Mouse (Mus musculus): Measurements from ENCODE around the gene Olfr1356. TPM values are rescaled to one million over a fixed set of nuclear protein-coding genes. Genes with fewer than 3 reads are reported as not detected.
"Not testable (repeated sequence)": the region's sequence is repeated elsewhere in the genome, so short reads cannot be mapped to it uniquely, and the experiment has no call there.

The Olfr1356 gene
- not detected in 2 replicates for polyA plus RNA-seq (2015; fragmentation: Nextera tagmentation; extraction: Ambion mirVana)

DNA sequence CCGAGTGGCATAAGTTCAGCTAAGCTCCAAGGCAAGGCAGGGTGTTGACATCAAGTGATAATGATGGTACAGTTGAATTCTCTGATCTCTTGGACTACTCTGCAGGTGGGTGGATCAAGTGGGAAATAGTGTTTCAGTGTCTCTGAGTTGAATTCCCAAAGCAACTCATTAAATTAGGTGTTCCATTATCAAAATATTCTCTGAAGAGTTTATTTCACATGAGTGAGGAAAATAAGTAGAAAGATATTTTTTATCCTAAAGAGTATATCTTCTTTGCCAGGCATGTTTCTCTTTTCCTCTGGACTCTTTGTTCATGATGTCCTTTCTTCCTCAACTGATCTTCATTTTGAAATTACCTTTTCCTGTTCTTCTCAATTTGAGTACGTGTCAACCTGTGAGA lies at the start of gene Olfr1356:
Gene Olfr1356 (minus strand): TSS at position 101 of the 400 bp plus-strand sequence.
- ATAC-seq (ENCODE audit: low read depth), result no peak

DNA sequence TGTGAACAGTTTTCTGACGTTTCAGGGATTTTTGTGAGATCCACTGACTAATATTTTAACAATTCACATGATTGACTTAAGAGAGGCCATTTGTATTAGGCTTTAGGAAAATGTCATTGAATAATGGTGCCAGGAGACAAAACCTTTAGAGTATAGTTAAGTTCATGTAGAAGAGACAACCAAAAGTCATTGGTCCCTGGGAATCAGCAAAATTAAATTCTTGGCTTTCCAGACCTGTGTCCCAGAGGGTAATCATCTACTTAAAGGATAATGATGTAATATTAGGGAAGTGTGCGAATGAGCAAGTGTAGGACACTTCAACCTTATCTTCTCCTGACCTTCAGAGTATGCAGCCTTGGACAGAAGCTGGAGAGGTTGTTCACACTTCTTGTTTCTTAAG lies 23.3 kb upstream of the Olfr1356 start, which contains the start of gene Olfr1355:
Gene Olfr1355 (plus strand): TSS at position 301 of the 400 bp plus-strand sequence.
- no peak for ATAC-seq (ENCODE audit: low read depth)
- WGBS (ENCODE audit: insufficient replicate concordance), result 37% methylated on average over 2 of the region's 2 CpGs
- Histone ChIP-seq H3K9ac (ENCODE audit: low read depth, low read length) (no peak within 1 kb of the TSS), H3K4me2 (ENCODE audit: low read depth, low read length) (no peak within 1 kb of the TSS), H3K4me3 (ENCODE audit: low read depth, low read length) (no peak within 1 kb of the TSS), H3K36me3 (ENCODE audit: control insufficient read depth, insufficient read depth) (no peaks in the 10 kb centered on the region), H3K9me3 (replicated peaks; ENCODE audit: control insufficient read depth, low read length) (no peaks in the 10 kb centered on the region), H3K27me3 (ENCODE audit: control insufficient read depth, insufficient read depth, low read depth, low read length) (no peaks in the 10 kb centered on the region), H3K4me1 (ENCODE audit: control insufficient read depth, low read depth, low read length) (no peaks in the 10 kb centered on the region), H3K27ac (ENCODE audit: low read length) (no peak within 1 kb of the TSS)

More for the DNA sequence above, at the start of gene Olfr1356:
- no peak within 1 kb of the TSS for H3K9ac ChIP-seq (ENCODE audit: low read depth, low read length)
- no peaks in the 10 kb centered on the region for H3K4me1 ChIP-seq (ENCODE audit: control insufficient read depth, low read depth, low read length)
- no peak within 1 kb of the TSS for H3K27ac ChIP-seq (ENCODE audit: low read length)
- H3K4me2 ChIP-seq (ENCODE audit: low read depth, low read length), result no peak within 1 kb of the TSS
- no peak within 1 kb of the TSS for H3K4me3 ChIP-seq (ENCODE audit: low read depth, low read length)
- H3K9me3 ChIP-seq (replicated peaks; ENCODE audit: control insufficient read depth, low read length), result no peaks in the 10 kb centered on the region
- 54% methylated on average over 2 of the region's 2 CpGs for WGBS (ENCODE audit: insufficient replicate concordance)
- no peaks in the 10 kb centered on the region for H3K27me3 ChIP-seq (ENCODE audit: control insufficient read depth, insufficient read depth, low read depth, low read length)
- no peaks in the 10 kb centered on the region for H3K36me3 ChIP-seq (ENCODE audit: control insufficient read depth, insufficient read depth)

DNA sequence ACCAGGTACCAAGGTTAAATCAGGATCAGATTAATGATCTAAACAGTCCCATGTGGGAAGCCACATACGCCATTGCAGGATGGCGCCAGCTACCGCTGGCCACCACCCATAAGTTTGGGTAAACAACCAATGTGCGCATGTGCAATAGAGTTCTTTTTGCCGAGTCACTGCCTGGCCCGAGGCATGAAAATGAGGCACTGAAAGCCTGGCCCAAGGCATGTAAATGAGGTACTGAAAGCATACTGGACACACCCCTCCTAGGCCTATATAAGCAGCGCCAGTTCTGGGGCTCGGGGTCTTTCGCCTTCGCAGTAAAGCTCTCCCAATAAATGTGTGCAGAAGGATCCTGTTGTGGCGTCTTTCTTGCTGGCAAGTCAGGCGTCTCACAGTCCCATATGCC lies 11.5 kb downstream of the Olfr1356 start:
- not testable (repeated sequence) for H3K4me2 ChIP-seq (ENCODE audit: low read depth, low read length); H3K36me3 ChIP-seq (ENCODE audit: control insufficient read depth, insufficient read depth); H3K4me3 ChIP-seq (ENCODE audit: low read depth, low read length); H3K4me1 ChIP-seq (ENCODE audit: control insufficient read depth, low read depth, low read length); H3K27me3 ChIP-seq (ENCODE audit: control insufficient read depth, insufficient read depth, low read depth, low read length); H3K27ac ChIP-seq (ENCODE audit: low read length); H3K9ac ChIP-seq (ENCODE audit: low read depth, low read length); ATAC-seq (ENCODE audit: low read depth); H3K9me3 ChIP-seq (replicated peaks; ENCODE audit: control insufficient read depth, low read length)
- WGBS (ENCODE audit: insufficient replicate concordance), result 76% methylated on average over 12 of the region's 12 CpGs

DNA sequence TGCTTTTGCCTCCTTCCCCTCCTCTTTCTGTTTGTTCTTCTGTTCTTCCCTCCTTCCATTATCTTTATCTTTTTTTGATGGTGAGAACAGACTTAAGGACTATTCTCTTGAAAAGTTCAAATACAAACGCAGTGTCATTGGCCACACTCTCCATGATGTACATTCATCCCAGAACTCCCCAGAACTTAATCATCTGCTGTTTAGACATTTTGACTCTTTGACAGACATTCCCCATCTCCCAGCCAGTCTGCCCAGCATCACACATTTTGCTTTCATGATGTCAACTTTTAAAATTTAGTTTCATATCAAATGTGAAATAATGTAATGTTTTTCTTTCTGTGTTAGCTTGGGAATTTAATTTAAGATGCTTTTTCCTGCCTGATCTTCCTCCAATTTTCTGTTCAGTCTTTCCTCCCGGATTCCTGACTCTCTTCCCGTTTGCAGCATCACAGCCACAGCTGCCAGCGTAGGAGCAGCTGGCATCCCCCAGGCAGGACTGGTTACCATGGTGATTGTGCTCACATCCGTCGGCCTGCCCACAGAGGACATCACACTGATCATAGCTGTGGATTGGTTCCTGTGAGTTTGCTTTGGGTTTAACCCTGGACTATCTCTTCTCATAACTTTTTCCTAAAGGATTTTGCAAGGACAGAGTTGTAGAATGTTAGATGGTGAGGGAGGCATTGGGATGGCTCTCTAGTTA lies 39.5 kb downstream of the Olfr1356 start:
- no peak overlapping the region for H3K4me2 ChIP-seq (ENCODE audit: low read depth, low read length)
- WGBS (ENCODE audit: insufficient replicate concordance), result 56% methylated on average over 6 of the region's 6 CpGs
- H3K36me3 ChIP-seq (ENCODE audit: control insufficient read depth, insufficient read depth), result no peaks in the 10 kb centered on the region
- no peak overlapping the region for H3K27ac ChIP-seq (ENCODE audit: low read length)
- no peaks in the 10 kb centered on the region for H3K4me1 ChIP-seq (ENCODE audit: control insufficient read depth, low read depth, low read length)
- H3K9ac ChIP-seq (ENCODE audit: low read depth, low read length), result no peak overlapping the region
- no peaks in the 10 kb centered on the region for H3K27me3 ChIP-seq (ENCODE audit: control insufficient read depth, insufficient read depth, low read depth, low read length)
- no peak overlapping the region for H3K4me3 ChIP-seq (ENCODE audit: low read depth, low read length)
- H3K9me3 ChIP-seq (replicated peaks; ENCODE audit: control insufficient read depth, low read length), result no peaks in the 10 kb centered on the region; the same call in none of the 2 replicates
- no peak for ATAC-seq (ENCODE audit: low read depth)

DNA sequence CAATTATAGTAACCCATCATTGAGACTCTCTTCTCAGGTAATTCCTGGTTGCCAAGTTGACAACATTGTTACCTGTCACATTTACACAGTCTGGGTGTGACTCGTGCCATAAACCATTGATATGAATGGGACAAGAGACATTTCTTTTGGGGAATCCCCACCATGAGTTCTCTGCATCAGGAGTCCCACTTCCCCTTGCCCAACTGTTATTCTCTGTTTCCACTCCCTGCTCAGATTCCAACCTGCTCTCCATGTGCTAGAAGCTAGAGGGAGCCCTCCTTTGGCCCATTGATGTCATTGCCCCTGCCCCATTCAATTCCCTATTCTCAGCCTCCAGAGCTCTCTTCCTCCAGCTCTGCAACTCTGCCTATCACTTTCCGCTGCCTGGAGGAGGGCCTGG lies 50.5 kb downstream of the Olfr1356 start:
- ATAC-seq (ENCODE audit: low read depth), result no peak
- H3K36me3 ChIP-seq (ENCODE audit: control insufficient read depth, insufficient read depth), result no peaks in the 10 kb centered on the region
- H3K27me3 ChIP-seq (ENCODE audit: control insufficient read depth, insufficient read depth, low read depth, low read length), result no peaks in the 10 kb centered on the region
- H3K27ac ChIP-seq (ENCODE audit: low read length), result no peak overlapping the region
- no peaks in the 10 kb centered on the region for H3K4me1 ChIP-seq (ENCODE audit: control insufficient read depth, low read depth, low read length)
- no peak overlapping the region for H3K4me2 ChIP-seq (ENCODE audit: low read depth, low read length)
- H3K9ac ChIP-seq (ENCODE audit: low read depth, low read length), result no peak overlapping the region
- WGBS (ENCODE audit: insufficient replicate concordance), result 66% methylated on average over 2 of the region's 2 CpGs
- no peak overlapping the region for H3K4me3 ChIP-seq (ENCODE audit: low read depth, low read length)
- H3K9me3 ChIP-seq (replicated peaks; ENCODE audit: control insufficient read depth, low read length), result no peaks in the 10 kb centered on the region

Other genes starting within 250 kb of the Olfr1356 start
- not detected in 2 replicates for gene Olfr1357, start 234.1 kb downstream of the Olfr1356 start, polyA plus RNA-seq (2015; fragmentation: Nextera tagmentation; extraction: Ambion mirVana)
- not detected in 2 replicates for gene Casp14, start 133.9 kb downstream of the Olfr1356 start, polyA plus RNA-seq (2015; fragmentation: Nextera tagmentation; extraction: Ambion mirVana)
- not detected in 2 replicates for gene Ccdc105, start 99.1 kb downstream of the Olfr1356 start, polyA plus RNA-seq (2015; fragmentation: Nextera tagmentation; extraction: Ambion mirVana)
- 0.22 and 0.26 TPM in 2 replicates for gene Slc1a6, start 71.7 kb downstream of the Olfr1356 start, polyA plus RNA-seq (2015; fragmentation: Nextera tagmentation; extraction: Ambion mirVana)
- gene Olfr1355, start 23.4 kb upstream of the Olfr1356 start, polyA plus RNA-seq (2015; fragmentation: Nextera tagmentation; extraction: Ambion mirVana), result not detected in 2 replicates
- gene Olfr1354, start 61.0 kb upstream of the Olfr1356 start, polyA plus RNA-seq (2015; fragmentation: Nextera tagmentation; extraction: Ambion mirVana), result not detected in 2 replicates
- not detected in 2 replicates for gene Olfr8, start 98.5 kb upstream of the Olfr1356 start, polyA plus RNA-seq (2015; fragmentation: Nextera tagmentation; extraction: Ambion mirVana)
- not detected in 2 replicates for gene Olfr1353, start 111.1 kb upstream of the Olfr1356 start, polyA plus RNA-seq (2015; fragmentation: Nextera tagmentation; extraction: Ambion mirVana)
- not detected in 2 replicates for gene Olfr1352, start 128.9 kb upstream of the Olfr1356 start, polyA plus RNA-seq (2015; fragmentation: Nextera tagmentation; extraction: Ambion mirVana)
- gene Olfr1351, start 160.3 kb upstream of the Olfr1356 start, polyA plus RNA-seq (2015; fragmentation: Nextera tagmentation; extraction: Ambion mirVana), result not detected in 2 replicates
- not detected in 2 replicates for gene Olfr57, start 176.6 kb upstream of the Olfr1356 start, polyA plus RNA-seq (2015; fragmentation: Nextera tagmentation; extraction: Ambion mirVana)
- 3.1 and 3.5 TPM in 2 replicates for gene 2610008E11Rik, start 245.4 kb upstream of the Olfr1356 start, polyA plus RNA-seq (2015; fragmentation: Nextera tagmentation; extraction: Ambion mirVana)

Measured in liver, embryonic 16.5 days (tissue).